Mouse (Mus musculus) myocyte (in vitro differentiated cells): ENCODE data around the gene Ttc3.

Experiments used
- MAX ChIP-seq: IDR thresholded peaks from one replicate; pipeline ENCODE4 v1.6.1; 2011; ENCODE audit warnings: low read depth, mild to moderate bottlenecking, control low read depth
- MYOD1 ChIP-seq, 3 experiments: IDR thresholded peaks; one replicate each; pipeline ENCODE4 v1.6.1; 2011; ENCODE audit warnings: control low read depth in 2 of 3, low read depth in 2 of 3, mild to moderate bottlenecking in 2 of 3, moderate library complexity in 1 of 3; ENCODE audit not compliant: insufficient read length in 2 of 3, control insufficient read depth in 1 of 3
- MYOG ChIP-seq, 3 experiments: IDR thresholded peaks; one replicate each; pipeline ENCODE4 v1.6.1; 2011; ENCODE audit warnings: control low read depth in 2 of 3, low read depth in 2 of 3, mild to moderate bottlenecking in 2 of 3; ENCODE audit not compliant: insufficient read length in 2 of 3, control insufficient read depth in 1 of 3, insufficient read depth in 1 of 3
- POLR2A ChIP-seq: IDR thresholded peaks from one replicate; pipeline ENCODE4 v1.6.1; 2011; ENCODE audit warnings: low read depth, mild to moderate bottlenecking, control low read depth, moderate library complexity; ENCODE audit not compliant: insufficient read length
- REST ChIP-seq: IDR thresholded peaks from one replicate; pipeline ENCODE4 v1.6.1; 2011; ENCODE audit warnings: mild to moderate bottlenecking, control low read depth, moderate library complexity; ENCODE audit not compliant: insufficient read depth, insufficient read length
- TCF12 ChIP-seq: IDR thresholded peaks from one replicate; pipeline ENCODE4 v1.6.1; 2011; ENCODE audit warnings: mild to moderate bottlenecking, control low read depth; ENCODE audit not compliant: poor library complexity, insufficient read depth, severe bottlenecking

DNA sequence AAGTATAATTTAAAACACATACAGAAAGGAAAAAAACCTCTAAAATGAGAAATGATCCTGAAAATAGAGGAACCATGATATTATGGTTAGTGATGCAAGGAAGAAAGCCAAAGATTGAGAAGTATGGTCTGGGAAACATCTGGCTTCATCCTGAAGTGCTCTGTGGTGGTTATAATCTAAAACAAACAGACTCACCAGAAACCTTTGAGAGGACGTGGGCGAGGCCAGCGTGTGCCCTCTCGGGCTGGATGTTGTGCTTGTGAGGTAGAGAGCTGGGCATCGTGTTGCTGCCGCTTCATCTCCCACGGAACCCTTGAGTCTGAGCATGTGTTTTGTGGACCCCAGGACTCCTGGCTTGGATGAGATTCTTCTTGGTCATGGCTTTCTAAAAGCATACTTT is 26.2 kb downstream of the Ttc3 start:
- no peak for TF ChIP-seq POLR2A
- no peak for TF ChIP-seq MYOD1 (IDR thresholded peaks at IDR 0.05; ENCODE audit: control insufficient read depth in 1 of 3, insufficient read length in 2 of 3, low read depth in 2 of 3)
- TF ChIP-seq MAX = no peak
- TF ChIP-seq TCF12 = no peak
- no peak for TF ChIP-seq MYOG (IDR thresholded peaks at IDR 0.05; ENCODE audit: control insufficient read depth in 1 of 3, insufficient read depth in 1 of 3, insufficient read length in 2 of 3, low read depth in 2 of 3)
- no peak for TF ChIP-seq REST
